Mouse (Mus musculus): ENCODE results near the gene Rnf5. TPM values are rescaled to one million over a fixed set of nuclear protein-coding genes. Genes with fewer than 3 reads are reported as not detected.

The Rnf5 gene
- polyA plus RNA-seq, 1 experiment from 2014 or later = 223 TPM

- DNase-seq = peak; percentile 97
- under 1% methylated on average over 38 of the region's 38 CpGs for WGBS
- no peaks in the 10 kb centered on the region for H3K9me3 ChIP-seq (ENCODE audit: control insufficient read depth, low read length)
- peaks cover 43% of the 10 kb centered on the region for H3K4me1 ChIP-seq (ENCODE audit: control insufficient read depth, insufficient read depth, low read length)
- ATAC-seq (ENCODE audit: low FRiP score, low TSS enrichment) = peak; percentile 79
- peak overlapping the region; percentile 98 for H3K4me2 ChIP-seq (ENCODE audit: low read length)
- H3K27me3 ChIP-seq (ENCODE audit: control insufficient read depth, insufficient read depth, low read length) = no peaks in the 10 kb centered on the region
- H3K27ac ChIP-seq (replicated peaks; ENCODE audit: low read depth, low read length) = peak overlapping the region; percentile 99
- peak overlapping the region; percentile 69 for H3K4me3 ChIP-seq (replicated peaks; ENCODE audit: low read depth, low read length)
- H3K36me3 ChIP-seq (ENCODE audit: control insufficient read depth, insufficient read depth, low read length) = no peaks in the 10 kb centered on the region
- H3K9ac ChIP-seq (replicated peaks; ENCODE audit: low read length) = peak overlapping the region; percentile 85
These were observed 16.6 kb downstream of the Rnf5 start for GRCm38 (mm10) chr17:34586796-34587422.

GRCm38 (mm10) chr17:34585877-34586771, 17.4 kb downstream of the Rnf5 start:
- H3K9ac ChIP-seq (replicated peaks; ENCODE audit: low read length) = peak overlapping the region; percentile 85
- WGBS = 12% methylated on average over 32 of the region's 32 CpGs
- H3K9me3 ChIP-seq (ENCODE audit: control insufficient read depth, low read length) = no peaks in the 10 kb centered on the region
- H3K4me1 ChIP-seq (ENCODE audit: control insufficient read depth, insufficient read depth, low read length) = peaks cover 39% of the 10 kb centered on the region
- no peaks in the 10 kb centered on the region for H3K36me3 ChIP-seq (ENCODE audit: control insufficient read depth, insufficient read depth, low read length)
- H3K27me3 ChIP-seq (ENCODE audit: control insufficient read depth, insufficient read depth, low read length) = no peaks in the 10 kb centered on the region
- DNase-seq = peak; percentile 64
- peak overlapping the region; percentile 98 for H3K4me2 ChIP-seq (ENCODE audit: low read length)
- H3K27ac ChIP-seq (replicated peaks; ENCODE audit: low read depth, low read length) = peak overlapping the region; percentile 99
- ATAC-seq (ENCODE audit: low FRiP score, low TSS enrichment) = peak; percentile 4; the same call in 1 of the 2 replicates
- H3K4me3 ChIP-seq (replicated peaks; ENCODE audit: low read depth, low read length) = peak overlapping the region; percentile 69

- ATAC-seq (ENCODE audit: low FRiP score, low TSS enrichment) (no peak), DNase-seq (no peak)
- Histone ChIP-seq H3K4me3 (replicated peaks; ENCODE audit: low read depth, low read length) (no peak overlapping the region), H3K9me3 (ENCODE audit: control insufficient read depth, low read length) (no peaks in the 10 kb centered on the region), H3K27me3 (ENCODE audit: control insufficient read depth, insufficient read depth, low read length) (no peaks in the 10 kb centered on the region), H3K4me1 (ENCODE audit: control insufficient read depth, insufficient read depth, low read length) (peaks cover 30% of the 10 kb centered on the region), H3K9ac (replicated peaks; ENCODE audit: low read length) (no peak overlapping the region), H3K36me3 (ENCODE audit: control insufficient read depth, insufficient read depth, low read length) (no peaks in the 10 kb centered on the region), H3K4me2 (ENCODE audit: low read length) (no peak overlapping the region), H3K27ac (replicated peaks; ENCODE audit: low read depth, low read length) (peak overlapping the region; percentile 99; the same call in 1 of the 2 replicates)
- 87% methylated on average over 8 of the region's 8 CpGs for WGBS
These were observed 18.4 kb downstream of the Rnf5 start for GRCm38 (mm10) chr17:34585121-34585520.

- H3K27me3 ChIP-seq (ENCODE audit: control insufficient read depth, insufficient read depth, low read length) = no peaks in the 10 kb centered on the region
- H3K4me3 ChIP-seq (replicated peaks; ENCODE audit: low read depth, low read length) = no peak overlapping the region
- H3K4me2 ChIP-seq (ENCODE audit: low read length) = no peak overlapping the region
- H3K9ac ChIP-seq (replicated peaks; ENCODE audit: low read length) = no peak overlapping the region
- H3K27ac ChIP-seq (replicated peaks; ENCODE audit: low read depth, low read length) = no peak overlapping the region
- H3K36me3 ChIP-seq (ENCODE audit: control insufficient read depth, insufficient read depth, low read length) = no peaks in the 10 kb centered on the region
- DNase-seq (no peak), ATAC-seq (ENCODE audit: low FRiP score, low TSS enrichment) (no peak)
- H3K4me1 ChIP-seq (ENCODE audit: control insufficient read depth, insufficient read depth, low read length) = peaks cover 24% of the 10 kb centered on the region
- WGBS = 83% methylated on average over 8 of the region's 8 CpGs
- H3K9me3 ChIP-seq (ENCODE audit: control insufficient read depth, low read length) = no peaks in the 10 kb centered on the region
These were observed 19.7 kb downstream of the Rnf5 start for GRCm38 (mm10) chr17:34583819-34584218.

- WGBS = 60% methylated on average over 7 of the region's 7 CpGs
- Histone ChIP-seq H3K4me1 (ENCODE audit: control insufficient read depth, insufficient read depth, low read length) (peaks cover 20% of the 10 kb centered on the region), H3K27ac (replicated peaks; ENCODE audit: low read depth, low read length) (no peak overlapping the region), H3K4me3 (replicated peaks; ENCODE audit: low read depth, low read length) (no peak overlapping the region), H3K36me3 (ENCODE audit: control insufficient read depth, insufficient read depth, low read length) (no peaks in the 10 kb centered on the region), H3K9me3 (ENCODE audit: control insufficient read depth, low read length) (no peaks in the 10 kb centered on the region), H3K27me3 (ENCODE audit: control insufficient read depth, insufficient read depth, low read length) (no peaks in the 10 kb centered on the region), H3K9ac (replicated peaks; ENCODE audit: low read length) (no peak overlapping the region), H3K4me2 (ENCODE audit: low read length) (no peak overlapping the region)
- no peak for DNase-seq
- ATAC-seq (ENCODE audit: low FRiP score, low TSS enrichment) = no peak
These were observed 20.1 kb downstream of the Rnf5 start for GRCm38 (mm10) chr17:34583397-34583796.

GRCm38 (mm10) chr17:34582528-34582927, 21.0 kb downstream of the Rnf5 start:
- H3K4me2 ChIP-seq (ENCODE audit: low read length) = no peak overlapping the region

GRCm38 (mm10) chr17:34578070-34578469, 25.4 kb downstream of the Rnf5 start:
- no peaks in the 10 kb centered on the region for H3K4me1 ChIP-seq (ENCODE audit: control insufficient read depth, insufficient read depth, low read length)
- H3K4me3 ChIP-seq (replicated peaks; ENCODE audit: low read depth, low read length) = no peak overlapping the region
- no peaks in the 10 kb centered on the region for H3K9me3 ChIP-seq (ENCODE audit: control insufficient read depth, low read length)
- no peak overlapping the region for H3K27ac ChIP-seq (replicated peaks; ENCODE audit: low read depth, low read length)
- no peak overlapping the region for H3K4me2 ChIP-seq (ENCODE audit: low read length)
- no peaks in the 10 kb centered on the region for H3K36me3 ChIP-seq (ENCODE audit: control insufficient read depth, insufficient read depth, low read length)
- H3K27me3 ChIP-seq (ENCODE audit: control insufficient read depth, insufficient read depth, low read length) = no peaks in the 10 kb centered on the region
- no peak for ATAC-seq (ENCODE audit: low FRiP score, low TSS enrichment)
- WGBS = 91% methylated on average over 3 of the region's 3 CpGs
- no peak overlapping the region for H3K9ac ChIP-seq (replicated peaks; ENCODE audit: low read length)
- DNase-seq = no peak

More at GRCm38 (mm10) chr17:34582528-34582927, 21.0 kb downstream of the Rnf5 start:
- H3K9ac ChIP-seq (replicated peaks; ENCODE audit: low read length) = no peak overlapping the region
- H3K4me3 ChIP-seq (replicated peaks; ENCODE audit: low read depth, low read length) = no peak overlapping the region
- H3K4me1 ChIP-seq (ENCODE audit: control insufficient read depth, insufficient read depth, low read length) = peaks cover 14% of the 10 kb centered on the region
- ATAC-seq (ENCODE audit: low FRiP score, low TSS enrichment) (no peak), DNase-seq (no peak)
- H3K9me3 ChIP-seq (ENCODE audit: control insufficient read depth, low read length) = no peaks in the 10 kb centered on the region
- WGBS = 88% methylated on average over 12 of the region's 12 CpGs
- no peaks in the 10 kb centered on the region for H3K36me3 ChIP-seq (ENCODE audit: control insufficient read depth, insufficient read depth, low read length)
- no peaks in the 10 kb centered on the region for H3K27me3 ChIP-seq (ENCODE audit: control insufficient read depth, insufficient read depth, low read length)
- H3K27ac ChIP-seq (replicated peaks; ENCODE audit: low read depth, low read length) = no peak overlapping the region

- ATAC-seq (ENCODE audit: low FRiP score, low TSS enrichment) = no peak
- WGBS = 71% methylated on average over 5 of the region's 5 CpGs
These were observed 26.9 kb downstream of the Rnf5 start for GRCm38 (mm10) chr17:34576577-34576976.

More at GRCm38 (mm10) chr17:34576577-34576976, 26.9 kb downstream of the Rnf5 start:
- H3K4me3 ChIP-seq (replicated peaks; ENCODE audit: low read depth, low read length) = no peak overlapping the region
- H3K4me1 ChIP-seq (ENCODE audit: control insufficient read depth, insufficient read depth, low read length) = no peaks in the 10 kb centered on the region
- H3K9ac ChIP-seq (replicated peaks; ENCODE audit: low read length) = no peak overlapping the region
- no peaks in the 10 kb centered on the region for H3K9me3 ChIP-seq (ENCODE audit: control insufficient read depth, low read length)
- no peak for DNase-seq
- H3K36me3 ChIP-seq (ENCODE audit: control insufficient read depth, insufficient read depth, low read length) = no peaks in the 10 kb centered on the region
- no peak overlapping the region for H3K4me2 ChIP-seq (ENCODE audit: low read length)
- no peak overlapping the region for H3K27ac ChIP-seq (replicated peaks; ENCODE audit: low read depth, low read length)
- H3K27me3 ChIP-seq (ENCODE audit: control insufficient read depth, insufficient read depth, low read length) = no peaks in the 10 kb centered on the region
